Mouse (Mus musculus): Measurements from ENCODE around the gene Sox5.

The Sox5 gene

GRCm38 (mm10) chr6:144772985-144773384 lies 8.8 kb downstream of the Sox5 start:
- no peak for DNase-seq (ENCODE audit: extremely low read depth, low read depth, low spot score)

DNA sequence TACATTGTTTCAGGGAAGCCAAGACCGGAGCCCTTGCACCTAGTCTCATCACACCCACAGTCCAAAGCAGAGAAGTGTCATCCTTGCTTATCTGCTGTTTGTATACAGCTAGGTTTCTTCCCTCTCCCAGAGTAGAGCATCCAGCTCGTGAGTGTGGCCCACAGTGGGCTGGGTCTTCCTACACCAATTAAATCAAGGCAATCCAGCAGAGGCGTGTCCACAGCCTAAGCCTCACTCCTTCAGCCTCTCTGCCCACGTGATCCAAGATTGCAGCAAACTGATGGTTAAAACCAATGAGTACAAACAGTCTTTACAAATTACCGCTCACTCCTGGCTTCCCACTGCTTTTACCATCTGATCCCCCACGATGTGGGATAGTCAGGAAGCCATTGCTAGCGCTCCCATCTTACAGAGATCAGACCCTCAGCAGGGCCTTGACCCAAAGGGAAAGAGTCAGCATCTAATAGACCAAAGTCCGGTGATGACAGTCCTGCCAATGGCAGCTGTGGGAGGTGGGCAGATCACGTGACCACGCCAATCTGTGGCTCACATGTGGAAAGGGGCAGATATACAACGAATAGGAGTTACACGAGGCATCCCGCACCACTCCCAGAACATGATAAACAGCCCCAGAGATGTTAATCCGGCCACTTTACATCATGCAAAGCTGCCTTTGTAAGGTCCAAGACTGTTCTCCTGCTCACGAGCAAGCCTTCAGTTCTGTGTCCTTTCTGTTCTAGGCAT lies 9.4 kb downstream of the Sox5 start:
- DNase-seq (ENCODE audit: extremely low read depth, low read depth, low spot score) = no peak

DNA sequence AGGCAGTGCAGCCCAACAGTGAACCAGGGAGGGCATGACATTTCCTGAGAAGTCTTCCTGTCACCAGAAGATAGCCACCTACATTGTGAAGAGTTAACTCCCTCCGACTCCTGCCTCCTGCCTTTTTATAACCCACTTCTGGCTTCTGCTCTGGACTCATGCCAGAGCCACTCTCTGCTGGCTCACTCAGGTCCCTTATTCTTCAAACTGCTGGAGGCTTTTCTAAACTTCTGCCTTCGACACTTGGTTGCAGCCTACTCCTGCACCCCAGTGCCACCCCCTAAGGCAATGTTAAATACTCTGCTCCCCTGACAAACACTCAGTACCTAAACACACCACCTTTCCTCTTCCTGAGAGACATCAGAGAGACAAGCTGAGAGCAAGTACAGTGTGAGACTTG lies 12.7 kb downstream of the Sox5 start:
- no peak for DNase-seq (ENCODE audit: extremely low read depth, low read depth, low spot score)

DNA sequence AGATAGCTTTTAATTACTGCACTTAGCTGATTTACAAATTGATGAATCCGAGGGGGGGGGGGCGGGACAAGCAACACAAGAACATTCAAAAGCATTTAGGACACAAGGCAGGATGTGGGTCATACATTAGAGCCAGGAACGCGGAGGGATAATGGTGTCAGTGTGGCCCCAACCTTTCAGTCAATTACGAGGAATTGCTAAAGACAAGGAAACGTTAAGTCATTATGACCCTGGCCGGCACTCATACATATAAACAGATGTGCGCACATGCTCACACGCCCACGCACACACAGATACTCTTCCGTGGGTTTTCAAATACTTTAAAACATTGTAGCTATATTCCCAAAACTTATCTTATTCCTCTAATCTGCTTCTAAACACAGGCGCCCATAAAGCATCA lies 19.9 kb downstream of the Sox5 start:
- DNase-seq (ENCODE audit: extremely low read depth, low read depth, low spot score) = no peak

DNA sequence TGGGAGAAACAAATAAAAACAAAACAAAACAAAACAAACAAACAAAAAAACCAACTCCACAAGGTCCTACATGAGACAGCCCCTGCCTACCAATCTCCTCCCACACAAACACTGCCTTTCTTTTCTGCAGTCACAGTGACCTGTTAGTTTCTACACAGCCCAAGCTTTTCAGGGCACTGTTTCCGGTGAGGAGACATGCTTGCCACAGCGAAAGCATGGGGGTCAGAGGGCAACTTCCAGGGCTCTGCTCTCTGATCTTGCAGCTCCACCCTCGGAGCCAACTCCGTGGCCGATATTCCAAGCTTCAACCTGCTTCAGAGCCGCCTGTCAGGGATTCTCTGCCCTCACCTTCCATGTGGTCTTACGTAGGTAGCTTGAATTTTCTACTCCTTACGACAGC lies 22.6 kb downstream of the Sox5 start:
- DNase-seq (ENCODE audit: extremely low read depth, low read depth, low spot score) = no peak

- DNase-seq (ENCODE audit: extremely low read depth, low read depth, low spot score) = no peak
These were observed 24.4 kb downstream of the Sox5 start for GRCm38 (mm10) chr6:144757414-144757813.

DNA sequence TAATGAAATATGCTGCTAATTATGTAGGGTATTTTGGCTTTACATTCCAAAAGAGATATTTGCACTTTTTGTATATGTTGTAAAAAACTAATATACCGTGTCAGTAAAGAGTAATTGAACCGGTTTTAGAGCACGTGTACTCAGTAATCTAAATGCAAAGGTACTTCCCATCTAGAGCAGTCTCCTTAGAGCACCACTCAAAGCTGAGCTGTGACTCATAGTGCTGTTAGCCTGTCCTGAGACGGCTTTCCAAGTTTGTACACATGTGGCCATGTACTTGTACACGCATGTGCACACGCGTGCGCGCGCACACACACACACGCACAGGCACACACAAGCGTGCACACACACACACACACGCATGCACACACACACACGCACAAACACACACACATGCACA lies 25.3 kb downstream of the Sox5 start:
- no peak for DNase-seq (ENCODE audit: extremely low read depth, low read depth, low spot score)

DNA sequence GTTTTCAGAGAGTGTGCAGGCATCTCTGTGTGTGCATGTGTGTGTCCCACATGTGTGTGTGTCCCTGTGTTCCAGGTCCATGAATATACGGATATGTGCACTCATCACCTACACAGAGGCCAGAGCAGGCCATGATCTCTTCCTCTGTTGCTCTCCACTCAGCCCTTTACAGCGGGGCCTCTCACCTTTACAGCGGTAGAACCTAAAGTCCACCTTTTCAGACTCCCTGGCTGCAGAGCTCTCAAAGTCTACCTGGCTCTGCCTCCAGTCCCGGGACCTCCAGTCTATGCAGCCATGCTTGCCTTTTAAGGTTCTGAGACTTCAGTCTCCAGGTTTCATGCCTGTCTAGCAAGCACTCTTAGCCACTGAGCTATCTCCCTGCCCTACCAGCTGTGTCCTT lies 26.5 kb downstream of the Sox5 start:
- no peak for DNase-seq (ENCODE audit: extremely low read depth, low read depth, low spot score)

DNA sequence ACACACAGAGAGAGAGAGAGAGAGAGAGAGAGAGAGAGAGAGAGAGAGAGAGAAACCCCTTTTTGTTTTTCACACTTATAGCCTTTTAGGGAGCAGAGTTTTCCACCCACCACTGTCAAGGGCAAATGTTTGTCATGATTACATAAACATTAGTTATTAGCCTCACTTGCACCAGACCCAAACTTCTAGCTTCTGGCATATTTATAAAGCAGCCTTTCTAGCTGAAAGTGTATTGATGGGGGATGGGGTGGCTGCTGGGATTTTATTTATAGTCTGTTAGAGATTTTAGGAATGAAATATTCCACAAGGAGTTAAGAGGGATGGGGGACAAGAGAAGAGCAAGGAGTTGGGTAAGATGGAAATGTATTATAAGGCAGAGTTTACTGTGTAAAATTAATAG lies 27.4 kb downstream of the Sox5 start:
- no peak for DNase-seq (ENCODE audit: extremely low read depth, low read depth, low spot score)

GRCm38 (mm10) chr6:144753963-144754296 lies 27.8 kb downstream of the Sox5 start:
- DNase-seq (ENCODE audit: extremely low read depth, low read depth, low spot score) = no peak

DNA sequence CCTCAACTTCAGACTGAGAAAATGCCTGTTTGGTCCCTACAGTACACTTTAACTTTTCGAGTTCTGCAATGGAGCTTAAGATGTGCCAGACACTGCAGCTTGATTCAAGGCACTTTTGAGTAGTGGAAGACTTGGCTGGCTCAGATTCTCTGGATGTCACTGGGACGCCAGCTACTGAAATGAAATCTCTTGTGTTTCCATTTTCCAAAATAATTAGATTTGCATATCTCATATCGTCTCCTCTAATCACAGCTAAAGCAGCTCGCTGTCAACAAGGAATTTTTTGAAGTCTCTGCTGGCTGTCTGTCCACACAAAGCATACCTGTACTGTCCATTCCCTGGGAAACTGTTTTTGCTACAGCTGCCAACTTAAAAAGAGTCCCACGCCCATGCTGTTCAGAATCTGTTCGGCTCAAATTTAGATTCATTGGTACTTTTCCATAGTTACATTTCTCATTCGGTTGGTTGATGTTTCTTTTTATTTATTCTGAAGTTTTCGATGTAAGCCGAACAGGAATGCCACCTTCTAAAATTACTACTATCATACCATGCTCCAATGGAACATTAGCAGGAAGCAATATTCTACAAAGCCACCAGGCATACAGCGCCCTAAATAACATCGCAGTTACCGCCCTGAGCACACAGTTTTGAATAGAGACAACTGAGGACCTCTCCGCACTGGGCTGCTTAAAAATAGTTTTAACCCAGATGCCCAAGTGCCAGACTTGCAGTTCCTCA lies 28.4 kb downstream of the Sox5 start:
- DNase-seq (ENCODE audit: extremely low read depth, low read depth, low spot score) = no peak

- no peak for DNase-seq (ENCODE audit: extremely low read depth, low read depth, low spot score)
These were observed 30.2 kb downstream of the Sox5 start for GRCm38 (mm10) chr6:144751581-144751980.

DNA sequence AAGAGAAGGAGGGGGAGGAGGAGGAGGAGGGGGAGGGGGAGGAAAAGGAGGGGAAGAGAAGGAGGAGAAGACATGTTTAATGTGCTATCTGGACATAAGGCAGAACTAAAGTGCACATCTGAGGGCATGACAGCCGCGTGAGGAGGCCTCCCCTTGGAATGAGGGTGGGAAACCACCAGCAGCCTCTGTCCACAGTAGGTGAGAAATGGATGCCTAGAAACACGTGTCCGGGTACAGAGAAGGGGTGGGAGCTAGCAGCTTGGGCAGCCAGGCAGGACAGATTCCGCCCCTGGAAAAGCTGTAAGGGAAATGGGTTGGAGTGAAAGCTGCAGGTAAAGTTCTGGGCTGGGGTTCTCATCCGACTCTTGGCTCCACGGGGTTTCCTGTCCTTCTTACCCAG lies 31.6 kb downstream of the Sox5 start:
- DNase-seq (ENCODE audit: extremely low read depth, low read depth, low spot score) = no peak

DNA sequence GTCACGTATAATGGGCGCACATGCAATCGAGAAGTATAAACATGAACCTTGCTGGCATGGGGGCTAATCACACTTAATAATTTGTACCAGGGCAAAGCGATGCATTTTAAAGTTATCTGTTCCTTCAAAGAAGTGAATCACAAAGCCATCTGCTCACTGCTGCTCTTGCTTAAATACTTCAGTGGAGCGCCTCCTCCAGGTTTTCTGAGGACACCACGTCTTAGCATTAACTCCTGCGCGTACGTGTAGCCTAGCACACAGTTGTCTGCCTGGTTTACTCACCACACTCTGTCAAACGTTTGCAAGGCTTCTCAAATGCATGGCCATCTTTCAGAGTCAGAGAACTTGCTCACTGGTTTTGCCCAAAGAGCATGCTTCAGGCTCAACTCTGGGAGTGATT lies 35.3 kb downstream of the Sox5 start:
- no peak for DNase-seq (ENCODE audit: extremely low read depth, low read depth, low spot score)

- DNase-seq (ENCODE audit: extremely low read depth, low read depth, low spot score) = no peak
These were observed 39.2 kb downstream of the Sox5 start for GRCm38 (mm10) chr6:144742559-144742958.

DNA sequence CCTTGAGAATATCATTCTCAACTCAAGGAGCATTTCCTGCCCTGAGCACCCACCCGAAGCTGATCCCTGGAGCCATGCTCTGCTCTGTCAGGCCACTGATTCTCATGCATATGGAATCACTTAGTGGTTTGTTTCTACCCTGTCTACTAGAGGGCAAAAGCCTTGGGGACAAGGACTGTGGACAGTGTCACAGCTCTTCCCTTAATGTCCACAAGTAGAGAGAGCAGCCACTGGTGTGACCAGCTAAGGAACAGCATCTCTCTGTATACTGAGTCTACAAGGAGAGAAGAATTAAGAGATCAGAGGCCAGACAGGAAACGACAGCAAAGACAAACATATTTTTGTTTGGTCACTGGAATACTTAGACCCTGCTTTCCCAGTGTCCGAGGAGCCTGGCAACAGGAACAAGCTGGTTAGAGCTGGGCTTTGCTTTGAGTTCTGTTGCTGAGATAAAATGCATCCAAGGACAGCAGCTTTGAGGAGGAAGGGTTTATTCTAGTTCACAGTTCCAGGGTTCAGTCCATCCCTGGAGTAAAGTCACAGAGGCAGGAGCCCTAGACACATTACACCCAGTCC lies 40.6 kb downstream of the Sox5 start:
- DNase-seq (ENCODE audit: extremely low read depth, low read depth, low spot score) = no peak

DNA sequence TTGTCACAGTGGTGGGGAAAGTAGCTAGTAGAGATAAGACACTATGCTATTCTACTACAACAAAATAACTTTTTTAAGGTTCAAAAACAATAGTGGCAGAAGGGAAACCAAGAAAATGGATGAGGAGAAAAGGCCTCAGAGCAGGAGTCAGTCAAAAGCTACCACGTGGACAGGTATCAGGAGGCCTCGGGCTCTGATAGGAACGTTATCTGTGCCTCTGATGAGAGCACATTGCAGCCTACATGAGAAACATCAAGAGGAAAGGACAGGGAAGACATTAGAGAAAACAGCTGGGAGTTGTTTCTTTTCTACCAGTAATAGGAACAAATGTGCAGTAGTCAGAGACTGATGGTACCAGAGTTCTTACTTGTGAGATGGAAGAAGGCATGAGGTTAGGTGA lies 41.4 kb downstream of the Sox5 start:
- no peak for DNase-seq (ENCODE audit: extremely low read depth, low read depth, low spot score)

DNA sequence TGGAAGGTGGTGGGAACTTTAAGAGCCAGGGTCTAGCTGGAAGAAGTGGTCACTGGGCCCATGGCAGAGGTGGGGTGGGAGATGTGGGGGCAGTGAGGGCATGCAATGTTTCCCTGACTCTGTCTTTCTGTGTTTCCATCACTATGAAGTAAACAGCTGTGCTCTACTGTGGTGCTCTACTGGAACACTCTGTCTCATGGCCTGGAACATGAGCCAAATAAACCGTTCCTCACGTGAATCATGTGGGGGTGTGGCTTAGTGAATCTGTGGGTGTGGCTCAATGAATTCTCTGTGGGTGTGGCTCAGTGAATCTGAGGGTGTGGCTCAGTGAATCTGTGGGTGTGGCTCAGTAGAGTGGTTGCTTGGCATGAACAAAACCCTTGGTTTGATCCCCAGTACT lies 42.0 kb downstream of the Sox5 start:
- DNase-seq (ENCODE audit: extremely low read depth, low read depth, low spot score) = no peak

DNA sequence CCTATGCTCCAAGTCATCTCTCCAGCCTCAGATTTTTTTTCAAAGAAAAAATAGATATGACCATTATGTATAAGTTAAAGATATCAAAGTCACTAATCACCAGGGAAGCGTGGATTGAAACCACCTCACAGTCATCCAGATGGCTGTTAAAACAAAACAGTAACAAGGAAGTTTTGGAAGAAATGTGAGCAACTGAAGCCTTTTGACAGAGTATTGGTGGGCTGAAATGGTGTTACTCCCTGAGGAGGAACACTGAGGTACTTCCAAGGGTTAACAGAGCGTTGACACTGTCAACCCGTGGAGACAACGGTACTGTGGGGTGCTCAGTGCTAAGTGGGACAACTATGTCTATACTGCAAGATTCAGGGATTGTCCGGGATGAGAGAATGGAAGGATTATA lies 44.0 kb downstream of the Sox5 start:
- no peak for DNase-seq (ENCODE audit: extremely low read depth, low read depth, low spot score)

GRCm38 (mm10) chr6:144731251-144731970 lies 50.4 kb downstream of the Sox5 start:
- no peak for DNase-seq (ENCODE audit: extremely low read depth, low read depth, low spot score)

GRCm38 (mm10) chr6:144723530-144724144 lies 58.1 kb downstream of the Sox5 start:
- DNase-seq (ENCODE audit: extremely low read depth, low read depth, low spot score) = no peak
